Mouse (Mus musculus) bone marrow, adult 2 months (tissue): Measurements from ENCODE around the gene Exoc6. TPM values are rescaled to one million over a fixed set of nuclear protein-coding genes. Genes with fewer than 3 reads are reported as not detected.

ENCODE experiments used
- H3K27ac ChIP-seq: fragments of 200-500 bp; 2 replicates; pipeline ENCODE4 v1.5.1; 2012; ENCODE audit warnings: low read depth, mild to moderate bottlenecking, control low read depth, inconsistent platforms, low read length; ENCODE audit not compliant: control insufficient read depth, poor library complexity, insufficient read depth
- H3K4me1 ChIP-seq: fragments of 200-500 bp; 2 replicates; pipeline ENCODE4 v1.6.1; 2011; ENCODE audit warnings: low read length; ENCODE audit not compliant: control insufficient read depth, insufficient read depth
- H3K4me3 ChIP-seq: fragments of 200-500 bp; replicated peaks from 2 replicates; pipeline ENCODE3; 2011; ENCODE audit warnings: mild to moderate bottlenecking, low read depth, low read length, control low read depth; ENCODE audit not compliant: control insufficient read depth
- CTCF ChIP-seq: fragments of 200-500 bp; IDR thresholded peaks from 2 replicates; pipeline ENCODE4 v1.5.1; 2011; ENCODE audit warnings: low read length, control low read depth; ENCODE audit not compliant: control insufficient read depth, insufficient read depth
- POLR2A ChIP-seq: fragments of 200-500 bp; IDR thresholded peaks from 2 replicates; pipeline ENCODE4 v1.6.1; 2011; ENCODE audit warnings: low read depth, mild to moderate bottlenecking, control low read depth, low read length, borderline replicate concordance; ENCODE audit not compliant: control insufficient read depth
- WGBS: fragments of 180-500 bp; shearing (Covaris S2); methylation state at CpG from one replicate; pipeline ENCODE4 v1.1.7; 2018; 5-methylcytosine and 5-hydroxymethylcytosine counted together
- polyA plus RNA-seq: library from polyadenylated mRNA; stranded (reverse); fragments of >200 nt; gene quantifications from 2 replicates; pipeline ENCODE4 v1.2.4, GENCODE M21; 2011; ENCODE audit warnings: low replicate concordance; ENCODE audit not compliant: missing spikeins, insufficient read depth, insufficient read length

The Exoc6 gene
- polyA plus RNA-seq, 1 experiment: 27.8 TPM

DNA sequence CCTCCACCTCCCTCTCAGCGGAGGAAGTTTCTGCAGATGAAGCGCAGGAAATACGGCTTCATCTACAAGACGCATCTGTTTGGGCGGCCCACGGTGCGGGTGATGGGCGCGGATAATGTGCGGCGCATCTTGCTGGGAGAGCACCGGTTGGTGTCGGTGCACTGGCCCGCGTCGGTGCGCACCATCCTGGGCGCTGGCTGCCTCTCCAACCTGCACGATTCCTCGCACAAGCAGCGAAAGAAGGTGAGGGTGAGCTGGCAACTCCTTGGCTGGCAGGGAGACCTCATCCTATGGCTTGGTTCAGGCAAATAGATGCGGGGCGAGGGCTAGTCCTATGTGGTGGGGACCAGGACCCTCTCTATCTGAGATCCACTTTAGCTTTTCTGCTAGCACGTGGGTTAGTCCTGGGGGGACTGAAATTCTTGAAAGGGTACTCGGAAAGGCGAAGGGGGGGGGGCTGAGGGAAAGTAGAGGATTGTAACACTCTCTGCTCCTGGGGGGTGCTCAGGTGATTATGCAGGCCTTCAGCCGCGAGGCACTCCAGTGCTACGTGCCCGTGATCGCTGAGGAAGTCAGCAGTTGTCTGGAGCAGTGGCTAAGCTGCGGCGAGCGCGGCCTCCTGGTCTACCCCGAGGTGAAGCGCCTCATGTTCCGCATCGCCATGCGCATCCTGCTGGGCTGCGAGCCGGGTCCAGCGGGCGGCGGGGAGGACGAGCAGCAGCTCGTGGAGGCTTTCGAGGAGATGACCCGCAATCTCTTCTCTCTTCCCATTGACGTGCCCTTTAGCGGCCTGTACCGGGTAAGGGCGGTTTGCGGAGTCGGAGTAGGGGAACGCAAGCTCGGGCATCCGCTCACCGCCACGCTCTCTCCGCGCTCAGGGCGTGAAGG is 148.3 kb downstream of the Exoc6 start:
- Histone ChIP-seq H3K27ac (no peak overlapping the region), H3K4me1 (peaks cover 3% of the 10 kb centered on the region), H3K4me3 (no peak overlapping the region)
- TF ChIP-seq CTCF (no peak), POLR2A (no peak)
- 2% methylated on average over 63 of the region's 63 CpGs for WGBS

DNA sequence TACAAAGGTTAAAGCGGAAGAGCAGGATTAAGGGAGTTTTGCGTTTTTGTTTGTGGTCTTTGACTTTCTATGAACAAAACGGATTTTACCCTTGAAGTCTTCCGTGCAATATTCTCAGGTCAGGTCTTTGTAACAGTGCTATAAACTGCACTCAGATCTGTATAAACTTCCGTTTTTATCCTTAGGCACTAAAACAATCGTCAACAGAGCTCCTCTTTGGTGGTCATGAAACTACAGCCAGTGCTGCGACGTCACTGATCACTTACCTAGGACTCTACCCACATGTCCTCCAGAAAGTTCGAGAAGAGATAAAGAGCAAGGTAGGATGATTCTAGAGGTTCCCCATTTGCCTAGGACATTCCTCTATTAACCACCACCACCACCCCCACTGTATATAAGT is 149.5 kb downstream of the Exoc6 start:
- no peak for TF ChIP-seq POLR2A
- TF ChIP-seq CTCF: no peak
- 24% methylated on average over 9 of the region's 9 CpGs for WGBS
- H3K4me3 ChIP-seq: no peak overlapping the region
- H3K27ac ChIP-seq: no peak overlapping the region
- peaks cover 4% of the 10 kb centered on the region for H3K4me1 ChIP-seq

DNA sequence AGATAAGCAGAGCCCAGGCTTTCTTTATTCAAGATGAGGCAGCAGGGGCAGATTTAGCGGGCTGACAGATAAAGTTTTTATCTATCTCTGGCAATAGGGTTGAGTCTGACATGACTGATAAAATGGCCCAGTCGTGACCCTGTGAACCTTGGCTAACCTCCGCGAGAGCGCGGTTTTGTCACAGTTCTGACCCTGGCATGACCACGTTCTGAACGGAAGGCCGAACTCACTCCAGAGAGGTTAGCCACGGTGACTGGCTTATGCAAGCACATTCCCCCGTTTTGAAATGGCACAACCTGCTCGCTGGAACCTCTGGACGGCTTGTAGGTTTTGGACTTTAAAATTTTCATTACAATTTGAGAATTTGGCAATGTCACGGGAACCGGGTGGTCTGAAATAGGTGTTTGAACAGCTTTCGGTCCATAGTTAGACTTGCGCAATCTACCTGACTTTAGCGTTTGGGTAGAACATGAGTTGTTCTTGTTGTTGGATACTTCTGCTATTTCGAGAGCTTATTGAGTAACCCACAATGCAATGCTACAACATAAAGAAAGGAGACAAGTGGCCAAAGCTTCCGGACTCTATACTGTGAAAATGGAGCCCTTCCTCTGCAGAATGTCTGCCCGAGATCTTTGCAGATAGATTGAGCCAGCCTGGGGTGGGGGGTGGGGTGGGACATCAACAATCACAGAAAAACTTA is 152.3 kb downstream of the Exoc6 start:
- 39% methylated on average over 21 of the region's 21 CpGs for WGBS
- Histone ChIP-seq H3K4me1 (peaks cover 4% of the 10 kb centered on the region), H3K27ac (peak overlapping the region; percentile 24; the same call in 1 of the 2 replicates), H3K4me3 (no peak overlapping the region)
- no peak for TF ChIP-seq POLR2A
- TF ChIP-seq CTCF: no peak

DNA sequence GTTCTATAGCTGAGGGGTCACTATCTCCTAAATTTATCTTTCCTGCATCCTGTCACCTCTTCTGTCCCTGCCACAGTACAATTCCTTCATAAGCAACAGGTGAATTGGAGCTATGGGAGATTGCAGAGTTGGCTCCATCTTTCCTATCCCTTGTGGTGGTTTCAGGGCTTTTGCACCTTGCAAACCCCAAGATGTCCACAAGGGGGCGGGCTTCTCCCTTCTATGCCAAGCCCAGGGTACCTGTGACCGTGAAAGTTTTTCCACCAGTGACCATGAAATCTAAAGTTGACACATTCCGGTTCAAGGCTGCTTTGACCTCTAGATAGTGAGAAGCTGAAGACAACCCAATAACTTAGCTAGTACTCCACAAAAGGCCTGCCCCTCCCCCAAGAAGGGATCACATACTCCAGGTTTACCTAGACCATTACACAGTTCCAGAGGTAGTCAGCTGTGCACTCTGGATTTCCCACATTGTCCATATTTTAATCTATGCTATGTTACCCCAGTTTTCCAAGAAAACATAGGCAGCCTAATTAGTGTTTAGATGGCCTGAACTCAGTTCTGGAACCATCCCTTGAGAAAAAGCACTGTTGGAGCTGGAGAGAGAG is 153.8 kb downstream of the Exoc6 start:
- TF ChIP-seq POLR2A: no peak
- TF ChIP-seq CTCF: peak; percentile 82
- Histone ChIP-seq H3K27ac (no peak overlapping the region), H3K4me1 (peaks cover 4% of the 10 kb centered on the region; the same call in 1 of the 2 replicates), H3K4me3 (no peak overlapping the region)
- WGBS: 2% methylated on average over 3 of the region's 3 CpGs

DNA sequence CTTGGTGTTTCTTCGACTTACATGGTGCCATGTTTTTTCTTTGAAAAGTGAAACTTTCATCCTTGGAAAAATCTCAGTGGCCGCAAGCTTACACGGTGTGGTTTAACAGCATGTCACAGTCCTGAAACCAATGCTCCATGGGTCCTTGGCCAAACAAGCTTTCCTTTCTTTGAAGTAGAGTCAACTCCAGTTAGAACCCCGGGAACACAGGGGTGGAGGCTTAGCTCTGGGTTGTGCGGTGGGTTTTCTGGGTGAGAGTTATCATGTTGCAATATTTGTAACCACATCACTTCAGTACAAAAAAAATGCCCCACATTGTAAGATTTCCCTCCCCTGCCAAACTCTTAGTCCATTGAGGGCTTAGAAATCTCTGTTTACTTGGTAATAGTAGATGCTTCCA is 155.5 kb downstream of the Exoc6 start:
- 63% methylated on average over 5 of the region's 5 CpGs for WGBS
- no peak overlapping the region for H3K4me3 ChIP-seq
- H3K4me1 ChIP-seq: peaks cover 4% of the 10 kb centered on the region; the same call in 1 of the 2 replicates
- TF ChIP-seq POLR2A (no peak), CTCF (no peak)
- no peak overlapping the region for H3K27ac ChIP-seq

DNA sequence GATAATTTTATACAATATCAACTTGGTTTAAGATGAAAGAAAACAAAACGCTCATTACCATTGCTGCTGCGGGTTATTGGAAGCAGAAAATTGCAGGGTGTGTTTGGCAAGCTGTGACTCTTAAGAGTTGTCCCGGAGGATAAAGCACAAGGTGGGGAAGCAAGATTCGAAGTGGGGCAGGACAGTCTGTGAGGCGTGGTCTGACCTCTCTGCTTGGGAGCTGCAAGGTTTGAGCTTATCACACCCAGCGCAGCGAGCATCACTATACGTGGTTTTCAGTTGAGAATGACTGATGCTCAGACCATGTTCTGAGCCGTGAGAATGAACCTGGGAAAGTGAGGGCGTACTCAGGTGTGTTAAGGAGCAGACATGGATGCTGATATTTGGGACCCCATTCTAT is 164.5 kb downstream of the Exoc6 start:
- Histone ChIP-seq H3K4me3 (no peak overlapping the region), H3K27ac (no peak overlapping the region), H3K4me1 (no peaks in the 10 kb centered on the region)
- WGBS: 61% methylated on average over 10 of the region's 10 CpGs
- TF ChIP-seq POLR2A (no peak), CTCF (no peak)

DNA sequence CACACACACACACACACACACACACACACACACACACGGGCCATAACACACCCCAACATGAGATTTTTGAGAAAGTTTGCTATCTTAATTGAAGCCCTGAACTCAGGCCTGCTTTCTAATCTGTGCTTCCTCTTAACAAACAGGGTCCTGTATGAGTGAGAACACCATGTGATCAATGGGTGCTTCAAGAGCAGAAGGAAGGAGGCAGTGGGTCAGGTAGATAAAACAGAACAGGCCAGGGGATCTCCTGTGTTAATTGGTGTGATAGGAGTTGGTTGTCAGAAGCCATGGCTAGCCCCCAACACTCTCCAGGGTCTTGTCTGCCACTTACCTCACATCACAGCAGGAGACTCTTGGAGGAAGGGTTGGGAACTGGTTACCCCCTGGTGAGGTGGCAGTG is 165.8 kb downstream of the Exoc6 start:
- no peak overlapping the region for H3K4me3 ChIP-seq
- 48% methylated on average over 1 of the region's 1 CpGs for WGBS
- no peaks in the 10 kb centered on the region for H3K4me1 ChIP-seq
- TF ChIP-seq POLR2A (no peak), CTCF (no peak)
- no peak overlapping the region for H3K27ac ChIP-seq

DNA sequence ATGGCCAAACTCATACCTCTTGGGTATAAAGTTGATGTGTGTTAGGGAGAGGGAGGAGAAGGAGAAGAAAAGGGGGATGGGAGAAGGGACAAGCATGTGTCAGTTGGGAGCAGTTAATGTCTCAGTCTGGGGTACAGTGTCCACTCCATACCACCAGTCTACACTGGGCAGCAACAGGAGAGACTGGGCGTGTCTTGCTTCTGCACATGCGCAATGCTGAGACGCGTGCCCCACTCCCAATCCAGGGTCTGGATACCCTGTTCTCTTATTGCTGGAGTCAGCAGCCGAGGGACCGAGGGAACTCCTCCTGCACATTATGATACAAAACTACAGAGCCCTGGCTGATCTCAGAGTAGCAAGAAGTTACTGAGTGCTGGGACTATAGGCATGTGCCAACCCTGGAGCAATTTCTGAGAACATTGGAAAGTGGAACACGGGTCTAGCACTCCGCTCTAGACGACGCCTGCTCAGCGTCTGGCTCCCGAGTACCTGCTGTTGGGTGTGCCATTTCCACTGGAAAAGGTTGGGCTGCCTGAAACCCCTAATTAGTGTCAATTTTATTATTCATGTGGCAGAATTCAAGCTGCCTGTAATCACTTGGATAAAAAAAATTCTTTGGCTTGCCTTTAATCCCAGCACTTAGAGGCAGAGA is 166.4 kb downstream of the Exoc6 start:
- Histone ChIP-seq H3K4me1 (no peaks in the 10 kb centered on the region), H3K4me3 (no peak overlapping the region), H3K27ac (no peak overlapping the region)
- 91% methylated on average over 12 of the region's 12 CpGs for WGBS
- TF ChIP-seq POLR2A: no peak
- TF ChIP-seq CTCF: no peak
